In the genomic region with DNA sequence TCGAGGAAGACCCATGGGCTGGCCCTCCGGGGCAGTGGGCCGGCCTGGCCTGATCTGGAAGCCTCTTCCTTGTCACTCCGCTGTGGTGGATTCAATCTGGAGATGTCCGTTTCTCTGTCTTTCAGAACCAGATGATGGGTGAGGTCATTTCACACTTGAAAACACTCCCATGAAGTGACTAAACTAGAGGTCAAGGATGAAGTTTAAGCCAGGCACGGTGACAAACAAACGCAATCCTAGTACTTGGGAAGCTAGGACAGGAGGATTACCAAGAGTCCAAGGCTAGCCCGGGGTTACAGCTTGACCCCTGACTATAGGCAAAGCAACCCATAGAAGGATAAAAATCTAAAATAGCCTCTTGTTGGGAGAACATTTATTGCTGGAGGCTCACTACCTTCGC, we compare ENCODE assay signal across 19 mouse cellular contexts.
"Had no signal": no experiment of that assay in that cellular context is flagged by ENCODE, and none has a peak within 500 bp of the region (broad histone marks: within the 10 kb centered on the region; RNA-seq: fewer than 3 reads in every experiment).

No protein-coding gene starts in this region.

- H3K9me3 ChIP-seq: midbrain, embryonic 10.5 days; midbrain, embryonic 12.5 days; neural tube, embryonic 13.5 days; neural tube, embryonic 15.5 days; stomach, embryonic 15.5 days had no signal

- ATAC-seq: midbrain, embryonic 16.5 days had no signal

- H3K4me1 ChIP-seq: midbrain, embryonic 10.5 days; midbrain, embryonic 12.5 days; neural tube, embryonic 15.5 days had no signal

- H3K27ac ChIP-seq: midbrain, embryonic 10.5 days; midbrain, embryonic 12.5 days; neural tube, embryonic 13.5 days; neural tube, embryonic 15.5 days; stomach, embryonic 15.5 days; stomach, postnatal 0 days had no signal

- H3K4me2 ChIP-seq: lung, embryonic 14.5 days; midbrain, embryonic 12.5 days; neural tube, embryonic 13.5 days; neural tube, embryonic 15.5 days; stomach, embryonic 15.5 days had no signal

- H3K9ac ChIP-seq: lung, embryonic 14.5 days; midbrain, embryonic 12.5 days; neural tube, embryonic 13.5 days; neural tube, embryonic 15.5 days; stomach, embryonic 15.5 days had no signal

- H3K4me3 ChIP-seq: midbrain, embryonic 10.5 days; midbrain, embryonic 12.5 days; myocyte; neural tube, embryonic 13.5 days; neural tube, embryonic 15.5 days; stomach, embryonic 15.5 days had no signal

- H3K27me3 ChIP-seq: midbrain, embryonic 12.5 days; neural tube, embryonic 13.5 days; neural tube, embryonic 15.5 days; stomach, embryonic 15.5 days had no signal

- DNase-seq: lung, adult 18-20 months; lung, embryonic 14.5 days; lung, postnatal 10 days; lung, postnatal 4 days; midbrain, embryonic 14.5 days; retina, postnatal 1 day; right cerebral cortex, adult 18-20 months; right cerebral cortex, postnatal 25 days; thymus, adult 2 months; thymus, postnatal 25 days; thymus, postnatal 4 days had no signal

- H3K36me3 ChIP-seq: neural tube, embryonic 15.5 days; stomach, embryonic 15.5 days had no signal
